ENCODE assay signal across 16 mouse cellular contexts in genomic region chr6:53972238-53972743, GRCm38 (mm10). TPM values are rescaled to one million over a fixed set of nuclear protein-coding genes. Genes with fewer than 3 reads are reported as not detected.
DNase-seq lines count a peak whose midpoint lies in the region; ATAC-seq and TF ChIP-seq lines count a peak whose summit lies in the region.
"Had no signal": no experiment of that assay in that cellular context is flagged by ENCODE, and none has a peak within 500 bp of the region (broad histone marks: within the 10 kb centered on the region; RNA-seq: fewer than 3 reads in every experiment).

No protein-coding gene starts in this region.

- DNase-seq in layer of hippocampus, adult 2 months (ENCODE audit: low spot score in 2 of 2), result peak in 1 of 2 experiments; percentile 11
- no peak for DNase-seq in layer of hippocampus, postnatal 10 days (ENCODE audit: low spot score in 2 of 2)
- DNase-seq in cerebellum, adult 2 months, result peak; percentile 62 to 69
- DNase-seq in kidney, adult 18-20 months, result no peak
- no peak for DNase-seq in adipocyte (ENCODE audit: low spot score)
- DNase-seq in ovary, adult 18-20 months (ENCODE audit: low spot score), result no peak
- DNase-seq: gastrocnemius, postnatal 14 days; spleen, adult 18-20 months had no signal

- 12% methylated on average over 12 of the region's 12 CpGs for WGBS in cerebellum, adult 2 months
- WGBS in forebrain, embryonic 16.5 days, result 34% methylated on average over 12 of the region's 12 CpGs
- 44% methylated on average over 12 of the region's 12 CpGs for WGBS in midbrain, embryonic 13.5 days

- no peak for TF ChIP-seq POLR2A in cerebellum, adult 2 months (IDR thresholded peaks at IDR 0.05; ENCODE audit: borderline replicate concordance, insufficient read depth, low read length)

- H3K4me3 ChIP-seq in layer of hippocampus, adult 2 months, result no peak overlapping the region
- peak overlapping the region; percentile 4 for H3K4me3 ChIP-seq in cerebellum, adult 2 months (replicated peaks; ENCODE audit: insufficient read depth, low read depth, low read length)
- no peak overlapping the region for H3K4me3 ChIP-seq in forebrain, embryonic 16.5 days (replicated peaks; ENCODE audit: low read length)
- no peak overlapping the region for H3K4me3 ChIP-seq in midbrain, embryonic 13.5 days (replicated peaks)
- H3K4me3 ChIP-seq: limb, embryonic 15.5 days had no signal

- peak overlapping the region; percentile 24 for H3K27ac ChIP-seq in layer of hippocampus, adult 2 months
- peak overlapping the region; percentile 9; the same call in 1 of the 2 replicates for H3K27ac ChIP-seq in cerebellum, adult 2 months (ENCODE audit: insufficient read depth, low read length)
- H3K27ac ChIP-seq in forebrain, embryonic 16.5 days (ENCODE audit: low read length), result no peak overlapping the region
- H3K27ac ChIP-seq in midbrain, embryonic 13.5 days, result no peak overlapping the region
- H3K27ac ChIP-seq: limb, embryonic 15.5 days had no signal

- no peaks in the 10 kb centered on the region for H3K9me3 ChIP-seq in forebrain, embryonic 16.5 days (ENCODE audit: control insufficient read depth, low read length)
- H3K9me3 ChIP-seq in midbrain, embryonic 13.5 days, result no peaks in the 10 kb centered on the region
- H3K9me3 ChIP-seq: limb, embryonic 15.5 days had no signal

- no peak overlapping the region for H3K4me2 ChIP-seq in forebrain, embryonic 16.5 days (ENCODE audit: low read length)
- H3K4me2 ChIP-seq in midbrain, embryonic 13.5 days (replicated peaks), result no peak overlapping the region
- H3K4me2 ChIP-seq: limb, embryonic 15.5 days had no signal

- no peak overlapping the region for H3K9ac ChIP-seq in forebrain, embryonic 16.5 days (replicated peaks; ENCODE audit: low read depth, low read length)
- no peak overlapping the region for H3K9ac ChIP-seq in midbrain, embryonic 13.5 days (replicated peaks)
- H3K9ac ChIP-seq: limb, embryonic 15.5 days had no signal

- no peaks in the 10 kb centered on the region for H3K36me3 ChIP-seq in forebrain, embryonic 16.5 days (ENCODE audit: control insufficient read depth, insufficient read depth)
- no peaks in the 10 kb centered on the region for H3K36me3 ChIP-seq in midbrain, embryonic 13.5 days
- H3K36me3 ChIP-seq: G1E; limb, embryonic 15.5 days had no signal

- H3K27me3 ChIP-seq in cerebellum, adult 2 months (ENCODE audit: control insufficient read depth, insufficient read depth, low read length), result no peaks in the 10 kb centered on the region
- no peaks in the 10 kb centered on the region for H3K27me3 ChIP-seq in forebrain, embryonic 16.5 days (replicated peaks; ENCODE audit: control insufficient read depth, insufficient read depth, low read length)
- H3K27me3 ChIP-seq in midbrain, embryonic 13.5 days, result no peaks in the 10 kb centered on the region
- H3K27me3 ChIP-seq: limb, embryonic 15.5 days had no signal

- peaks cover 11% of the 10 kb centered on the region for H3K4me1 ChIP-seq in cerebellum, adult 2 months (ENCODE audit: control insufficient read depth, insufficient read depth, low read length)
- H3K4me1 ChIP-seq in forebrain, embryonic 16.5 days (replicated peaks; ENCODE audit: control insufficient read depth, insufficient read depth, low read length), result peaks cover 26% of the 10 kb centered on the region
- H3K4me1 ChIP-seq in midbrain, embryonic 13.5 days (replicated peaks), result peaks cover 33% of the 10 kb centered on the region

- peak; percentile 60 for ATAC-seq in forebrain, embryonic 16.5 days
- ATAC-seq in midbrain, embryonic 13.5 days, result peak; percentile 34; the same call in 1 of the 2 replicates

- no peak for TF ChIP-seq CTCF in layer of hippocampus, adult 2 months (conservative IDR thresholded peaks at IDR 0.05)
- TF ChIP-seq CTCF in cerebellum, adult 2 months (IDR thresholded peaks at IDR 0.05; ENCODE audit: borderline replicate concordance, insufficient read depth, low read depth, low read length), result no peak

RNA-seq across cellular contexts. Expression of gene Cpvl, which starts 6.2 kb away (rescaled TPM):
- not detected for total RNA-seq in layer of hippocampus, adult 2 months (2021)
- total RNA-seq in layer of hippocampus, postnatal 10 days (2021), result not detected
- 0.26 and 0.40 TPM in 2 replicates for polyA plus RNA-seq in cerebellum, adult 2 months (2012; rRNA removed)
- polyA plus RNA-seq in forebrain, embryonic 16.5 days (2015; fragmentation: Nextera tagmentation; extraction: Ambion mirVana), result not detected in 2 replicates
- polyA plus RNA-seq in midbrain, embryonic 13.5 days (2015; fragmentation: Nextera tagmentation; extraction: Ambion mirVana), result 0.13 TPM in 1 of 2 replicates, not detected in the other
- total RNA-seq: G1E; gastrocnemius, postnatal 14 days; left cerebral cortex, adult 8-10 months; neutrophil, adult 5-6 weeks had no signal
- polyA plus RNA-seq: C2C12; G1E; heart, embryonic 14.5 days had no signal

Comparison
In these comparisons a context has a peak if more than half of its experiments do, and no peak if none do; other contexts are left out.
1. DNase-seq: peak in cerebellum, adult 2 months (2 of 2); none in layer of hippocampus, postnatal 10 days (0 of 2), kidney, adult 18-20 months (single experiment), adipocyte (single experiment) and ovary, adult 18-20 months (single experiment).
2. H3K27ac ChIP-seq: peak in layer of hippocampus, adult 2 months (single experiment) and cerebellum, adult 2 months (single experiment); none in forebrain, embryonic 16.5 days (single experiment) and midbrain, embryonic 13.5 days (single experiment).